In genomic region chr15:78599124-78599523, GRCm38 (mm10) we compare ENCODE assay signal across 13 mouse cellular contexts. TPM values are rescaled to one million over a fixed set of nuclear protein-coding genes. Genes with fewer than 3 reads are reported as not detected.
DNase-seq lines count a peak whose midpoint lies in the region.
"Had no signal": no experiment of that assay in that cellular context is flagged by ENCODE, and none has a peak within 500 bp of the region (broad histone marks: within the 10 kb centered on the region; RNA-seq: fewer than 3 reads in every experiment).

No protein-coding gene starts in this region.

- no peaks in the 10 kb centered on the region for H3K36me3 ChIP-seq in midbrain, embryonic 10.5 days
- H3K36me3 ChIP-seq: hindbrain, embryonic 13.5 days; neural tube, embryonic 15.5 days had no signal

- H3K9me3 ChIP-seq in midbrain, embryonic 10.5 days (replicated peaks) = peaks cover 10% of the 10 kb centered on the region; the same call in 1 of the 2 replicates
- H3K9me3 ChIP-seq: hindbrain, embryonic 13.5 days; neural tube, embryonic 15.5 days had no signal

- no peak overlapping the region; the same call in 1 of the 2 replicates for H3K27ac ChIP-seq in midbrain, embryonic 10.5 days (replicated peaks)
- H3K27ac ChIP-seq: hindbrain, embryonic 13.5 days; neural tube, embryonic 15.5 days had no signal

- 88% methylated on average over 6 of the region's 6 CpGs for WGBS in midbrain, embryonic 10.5 days

- H3K4me3 ChIP-seq in midbrain, embryonic 10.5 days = no peak overlapping the region
- H3K4me3 ChIP-seq: hindbrain, embryonic 13.5 days; neural tube, embryonic 15.5 days had no signal

- H3K27me3 ChIP-seq in midbrain, embryonic 10.5 days (ENCODE audit: low read depth, poor library complexity, severe bottlenecking) = no peaks in the 10 kb centered on the region
- H3K27me3 ChIP-seq: hindbrain, embryonic 13.5 days; neural tube, embryonic 15.5 days had no signal

- H3K4me1 ChIP-seq in midbrain, embryonic 10.5 days = no peaks in the 10 kb centered on the region
- H3K4me1 ChIP-seq: neural tube, embryonic 15.5 days had no signal

- peak; percentile 45 to 74 for DNase-seq in heart, adult 9 months (ENCODE audit: low spot score in 2 of 2)
- DNase-seq in heart, postnatal 4 days = no peak
- peak; percentile 18 for DNase-seq in thymus, postnatal 4 days
- no peak for DNase-seq in thymus, adult 18-20 months
- DNase-seq in lung, postnatal 25 days (ENCODE audit: low spot score) = peak; percentile 54
- no peak for DNase-seq in midbrain, embryonic 10.5 days (ENCODE audit: low spot score)
- DNase-seq in kidney, adult 9 months = no peak
- no peak for DNase-seq in urinary bladder, adult 18-20 months (ENCODE audit: low spot score in 2 of 2)
- DNase-seq: cerebellum, postnatal 25 days; kidney, postnatal 10 days had no signal

RNA-seq across cellular contexts. Expression of gene Cyth4, which starts 2.3 kb away (rescaled TPM):
- 1 to 10 TPM; 4.2 to 5.6 TPM for total RNA-seq in heart, postnatal 4 days (2021)
- 5.9 and 6.7 TPM in 2 replicates for polyA plus RNA-seq in midbrain, embryonic 10.5 days (2016; fragmentation: Nextera tagmentation; extraction: Ambion mirVana)

RNA-seq across cellular contexts. Expression of gene Rac2, which starts 26.5 kb away (rescaled TPM):
- total RNA-seq in heart, postnatal 4 days (2021) = 1 to 10 TPM; 2.1 to 2.6 TPM
- polyA plus RNA-seq in midbrain, embryonic 10.5 days (2016; fragmentation: Nextera tagmentation; extraction: Ambion mirVana) = 9.1 and 9.5 TPM in 2 replicates

RNA-seq across cellular contexts. Expression of gene Sstr3, which starts 54.6 kb away (rescaled TPM):
- under 1 TPM; 0.07 TPM for total RNA-seq in heart, postnatal 4 days (2021)
- 0.02 TPM in 1 of 2 replicates, not detected in the other for polyA plus RNA-seq in midbrain, embryonic 10.5 days (2016; fragmentation: Nextera tagmentation; extraction: Ambion mirVana)
- polyA plus RNA-seq: CD4-positive, CD25-positive, alpha-beta regulatory T cell, adult 4 months had no signal

Comparison
In these comparisons a context has a peak if more than half of its experiments do, and no peak if none do; other contexts are left out.
1. DNase-seq: peak in heart, adult 9 months (2 of 2), thymus, postnatal 4 days (single experiment) and lung, postnatal 25 days (single experiment); none in heart, postnatal 4 days (single experiment), thymus, adult 18-20 months (0 of 2), midbrain, embryonic 10.5 days (single experiment), kidney, adult 9 months (single experiment) and urinary bladder, adult 18-20 months (0 of 2).